Mouse (Mus musculus) T-cell, adult 2 months (primary cell): ENCODE data around the gene Mex3d.
"Not testable (repeated sequence)": the region's sequence is repeated elsewhere in the genome, so short reads cannot be mapped to it uniquely, and the experiment has no call there.

ENCODE experiments used
- DNase-seq: peaks from one replicate; pipeline ENCODE4 v3.0.0; 2022; ENCODE audit warnings: low spot score

Mex3d gene

DNA sequence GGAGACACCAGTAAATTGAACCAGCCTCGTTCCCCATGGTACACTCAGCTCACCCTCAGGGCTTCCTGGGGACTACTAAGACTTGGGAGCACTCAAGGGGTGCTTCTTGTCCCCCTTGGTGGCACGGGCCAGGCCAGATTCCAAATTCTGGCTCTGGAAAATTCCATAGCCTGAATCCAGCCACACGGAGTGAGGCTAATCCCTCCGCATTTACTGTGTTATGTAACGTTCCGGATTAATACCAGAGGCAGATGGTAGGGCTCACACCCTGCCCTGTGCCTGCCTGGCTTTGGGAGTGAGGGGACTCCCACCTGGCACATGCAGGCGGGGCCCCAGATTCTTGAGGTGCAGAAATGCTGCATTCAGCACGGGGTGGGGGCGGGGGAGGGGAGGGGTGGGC lies 32.0 kb downstream of the Mex3d start:
- DNase-seq = no peak

DNA sequence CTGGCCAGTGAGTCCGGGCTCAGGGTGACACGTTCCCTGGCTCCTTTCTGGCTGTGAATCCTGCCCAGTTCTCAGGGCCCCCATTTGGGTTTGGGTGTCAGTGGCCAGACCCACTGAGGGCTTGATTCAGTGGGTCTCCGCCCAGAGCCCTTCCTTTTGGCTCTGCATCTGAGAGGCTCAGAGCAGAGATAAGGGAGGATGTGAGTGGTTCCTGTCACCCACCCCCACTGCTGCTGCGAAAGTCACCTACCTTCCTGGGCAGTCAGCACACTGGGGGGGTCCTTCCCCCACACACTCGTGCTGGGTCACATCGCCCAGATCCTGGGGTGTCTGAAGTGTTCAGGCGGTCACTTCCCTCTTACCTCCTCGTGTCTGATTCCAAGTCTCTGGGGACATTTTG lies 34.7 kb downstream of the Mex3d start:
- DNase-seq = no peak

DNA sequence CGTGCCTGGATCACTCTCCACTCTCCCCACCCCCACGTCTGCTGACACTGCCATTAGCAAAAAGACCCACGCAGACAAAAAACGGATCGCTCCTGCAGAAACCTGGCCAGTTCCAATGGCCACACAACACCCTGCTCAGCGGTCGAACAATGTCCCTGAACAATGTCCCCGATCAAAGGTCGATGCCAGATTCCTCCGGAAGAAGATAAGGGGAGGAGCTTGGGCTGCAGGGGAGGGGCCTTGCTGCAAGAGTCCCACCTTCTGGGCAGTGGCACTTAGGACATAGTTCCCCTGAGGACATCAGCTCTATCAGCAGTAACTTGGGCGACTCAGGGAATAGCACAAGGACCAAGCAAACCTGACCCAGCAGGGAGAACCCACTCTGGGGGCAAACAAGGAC lies 35.6 kb downstream of the Mex3d start:
- DNase-seq = no peak

DNA sequence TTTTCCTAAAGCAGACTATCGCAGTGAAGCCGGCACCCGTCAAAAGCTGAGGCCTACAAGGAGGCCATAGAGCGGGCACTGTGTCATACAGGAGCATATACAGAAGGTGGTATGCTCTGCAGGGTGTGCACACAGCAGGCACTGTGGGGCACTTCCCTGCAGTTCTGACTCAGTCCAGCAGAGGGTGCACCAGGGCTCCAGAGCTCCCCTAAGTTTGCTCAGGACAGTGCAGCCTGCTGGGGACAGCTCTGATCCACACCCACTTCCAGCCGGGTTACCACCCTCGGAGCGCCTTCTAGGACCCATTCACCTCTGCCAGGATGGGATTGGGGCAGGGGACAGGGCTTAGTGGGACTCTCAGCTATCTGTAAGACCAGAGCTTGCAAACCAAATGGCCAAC lies 37.2 kb downstream of the Mex3d start:
- peak; percentile 74 for DNase-seq

DNA sequence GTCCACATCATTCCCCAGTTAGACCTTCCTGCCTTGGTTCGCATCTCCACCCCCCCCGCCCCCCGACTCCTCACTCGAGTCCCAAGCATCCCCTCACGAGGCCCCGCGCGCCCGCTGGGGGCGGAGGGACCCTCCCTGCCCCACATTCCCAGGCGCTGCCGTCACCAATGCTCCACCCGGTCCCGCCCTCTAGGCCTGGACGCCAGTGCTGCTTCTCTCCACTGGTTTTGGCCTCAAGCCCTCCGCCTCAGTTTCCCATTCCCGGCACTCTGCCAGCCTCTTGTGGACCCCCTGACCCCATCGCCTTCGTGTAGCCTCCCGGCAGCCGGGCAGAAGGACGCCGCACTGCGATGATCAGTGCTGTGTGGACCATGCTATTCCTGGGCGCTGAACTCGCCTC lies 38.5 kb downstream of the Mex3d start:
- DNase-seq = no peak

DNA sequence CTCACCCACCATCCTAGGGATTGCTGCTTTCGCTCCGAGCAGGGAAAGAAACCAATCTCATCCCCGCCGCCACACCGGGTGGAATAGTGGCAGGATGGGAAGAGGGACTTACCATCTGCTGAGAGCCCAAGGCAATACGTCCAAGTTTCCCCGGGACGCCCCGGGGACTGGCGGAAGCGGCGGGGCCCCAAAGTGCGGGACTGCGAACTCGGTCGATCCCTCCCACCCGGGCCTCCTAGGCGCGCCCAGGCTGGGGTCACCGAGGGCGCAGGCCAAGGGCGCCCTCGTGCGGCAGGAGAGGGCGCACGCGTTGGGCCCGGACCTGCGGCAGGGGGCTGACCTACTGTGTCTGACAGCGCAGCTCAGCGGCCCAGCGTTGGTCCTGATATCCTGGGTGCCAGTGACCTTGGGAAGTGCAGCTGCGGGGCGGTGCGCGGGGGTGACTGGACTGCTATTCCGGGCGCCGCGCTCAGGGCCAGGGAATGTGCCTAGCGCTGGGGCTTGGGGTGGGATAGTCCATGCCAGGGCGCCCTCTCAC lies 39.1 kb downstream of the Mex3d start, which contains the start of gene Adamtsl5:
Gene Adamtsl5 (minus strand): TSS at position 169 of the 538 bp plus-strand sequence.
- peak; percentile 75 for DNase-seq

DNA sequence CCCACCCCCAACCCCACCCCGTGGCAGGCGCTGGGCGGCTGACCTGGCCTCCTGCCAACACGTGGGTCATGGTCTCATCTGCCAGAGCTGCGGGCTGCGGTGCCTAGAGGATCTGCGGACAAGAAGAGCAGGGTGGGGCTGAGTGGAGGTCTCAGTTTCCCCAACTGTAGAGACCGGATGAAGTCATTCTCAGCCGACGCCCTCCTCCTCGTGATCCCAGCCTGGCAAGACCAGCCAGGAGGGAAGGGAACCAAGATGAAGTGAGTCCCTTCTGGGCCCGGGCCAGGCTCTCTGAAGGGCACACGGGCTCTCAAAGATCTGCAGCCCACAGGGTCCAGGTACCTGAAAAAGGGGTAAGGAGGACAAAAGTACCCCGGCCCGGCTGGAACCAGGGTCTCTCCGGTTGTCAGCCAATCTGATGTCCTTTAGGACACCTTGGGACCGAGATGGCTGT lies 39.9 kb downstream of the Mex3d start:
- no peak for DNase-seq

DNA sequence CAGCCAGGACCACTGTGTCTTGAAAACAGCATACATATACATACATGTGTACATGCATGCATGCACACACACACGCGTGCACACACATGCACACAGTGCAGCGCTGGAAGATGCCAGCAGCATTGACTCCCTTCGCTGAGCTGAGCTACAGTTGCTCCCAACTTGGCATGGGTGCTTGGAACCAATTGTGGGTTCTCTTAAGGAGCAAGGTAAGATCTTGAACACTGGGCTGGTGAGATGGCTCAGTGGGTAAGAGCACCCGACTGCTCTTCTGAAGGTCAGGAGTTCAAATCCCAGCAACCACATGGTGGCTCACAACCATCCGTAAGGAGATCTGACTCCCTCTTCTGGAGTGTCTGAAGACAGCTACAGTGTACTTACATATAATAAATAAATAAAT lies 41.5 kb downstream of the Mex3d start:
- not testable (repeated sequence) for DNase-seq

DNA sequence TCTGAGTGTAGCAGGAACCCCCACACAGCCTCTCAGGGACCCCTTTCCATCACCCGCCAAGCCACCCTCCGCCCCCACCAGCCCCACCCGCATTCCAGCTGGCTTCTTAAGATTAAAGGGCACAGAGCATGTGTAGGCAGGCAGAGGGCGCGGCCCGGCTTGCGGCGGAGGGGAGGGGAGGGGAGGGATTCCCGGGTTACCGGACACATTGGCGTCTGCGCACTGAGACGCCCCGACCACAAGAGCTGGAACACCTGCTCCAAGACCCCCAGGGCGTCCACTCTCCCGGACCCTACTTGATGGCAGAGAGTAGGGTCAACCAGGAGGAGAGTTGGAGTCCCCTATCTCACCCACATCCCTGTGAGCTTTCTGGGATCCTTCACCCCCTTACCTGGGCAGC lies 42.3 kb downstream of the Mex3d start:
- no peak for DNase-seq

DNA sequence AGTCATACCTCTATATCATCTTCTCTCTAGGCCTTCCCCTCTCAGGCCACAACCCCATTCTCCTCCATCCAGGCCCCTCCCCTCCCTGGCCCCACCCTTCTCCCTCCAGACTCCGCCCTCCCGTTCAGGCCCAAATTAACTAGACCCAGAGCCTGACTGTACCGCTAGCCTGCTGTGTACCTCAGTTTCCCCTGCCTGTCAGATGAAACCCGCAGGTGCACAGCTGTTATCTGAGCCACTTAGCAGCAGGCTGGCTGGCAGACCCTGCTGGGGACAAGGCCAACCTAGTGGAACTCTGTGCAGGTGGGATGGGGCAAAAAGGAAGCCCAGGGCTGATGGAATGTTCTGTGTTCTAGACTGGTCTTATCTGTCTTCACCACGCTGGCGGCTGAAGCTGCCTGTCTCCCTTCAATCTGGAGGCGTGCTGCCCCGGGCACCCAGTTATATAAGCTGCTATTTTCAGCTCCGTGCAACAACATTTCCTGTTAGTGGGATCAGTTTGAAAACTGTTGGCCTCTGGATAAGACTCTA lies 43.3 kb downstream of the Mex3d start:
- no peak for DNase-seq

DNA sequence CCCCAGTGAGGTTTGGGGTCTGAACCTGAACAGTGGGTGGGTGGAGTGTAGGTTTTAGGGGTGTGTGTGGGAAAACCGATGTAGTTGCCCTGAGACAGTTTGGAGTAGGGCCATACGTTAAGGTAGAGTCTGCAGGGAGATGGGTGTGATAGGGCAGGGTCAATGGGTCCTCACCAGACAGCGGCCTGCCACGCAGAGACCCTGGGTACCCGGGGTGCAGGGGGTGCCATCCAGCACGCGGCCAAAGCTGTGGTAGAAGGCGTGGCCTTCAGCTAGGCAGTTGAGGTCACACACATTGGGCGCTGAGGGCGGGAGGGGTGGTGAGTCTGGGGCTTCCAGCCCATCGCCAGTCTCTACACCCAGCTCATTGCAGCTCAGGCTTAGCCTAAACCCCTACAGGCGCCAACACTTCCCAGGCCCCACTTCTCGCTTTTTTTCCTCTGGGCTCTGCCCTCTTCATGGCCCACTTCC lies 44.0 kb downstream of the Mex3d start:
- DNase-seq = no peak

DNA sequence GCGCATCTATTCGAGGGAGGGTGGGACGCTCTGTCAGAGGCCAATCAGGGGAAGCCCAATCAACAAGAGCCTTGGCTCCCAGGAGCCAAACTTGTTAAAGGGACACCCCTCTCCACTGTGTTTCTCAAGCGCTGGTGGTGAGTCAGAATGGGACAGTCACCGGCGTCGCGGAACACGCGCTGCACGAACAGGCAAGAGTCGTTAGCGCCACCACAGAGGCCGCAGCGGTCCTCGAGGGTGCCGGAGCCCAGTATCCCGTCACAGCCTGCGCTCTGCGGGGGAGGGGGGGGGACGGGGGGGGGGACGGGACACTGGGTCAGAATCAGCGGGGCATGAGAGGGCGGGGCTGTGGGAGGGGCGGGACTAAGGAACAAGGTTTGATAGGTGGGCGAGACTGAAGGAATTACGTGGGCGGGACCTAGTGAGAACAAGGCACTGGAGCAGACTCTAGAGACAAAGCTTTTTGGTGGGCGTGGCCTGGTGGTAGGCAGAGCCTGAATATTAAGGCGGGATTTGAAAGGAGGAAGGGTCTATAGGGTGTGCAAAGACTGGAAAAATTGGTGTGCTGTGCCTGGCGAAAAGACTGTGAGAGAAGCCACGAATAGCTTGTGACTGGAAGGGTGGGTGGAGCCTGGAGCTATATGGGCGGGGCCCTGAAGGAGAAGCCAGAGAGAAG lies 44.6 kb downstream of the Mex3d start:
- peak; percentile 61 for DNase-seq

DNA sequence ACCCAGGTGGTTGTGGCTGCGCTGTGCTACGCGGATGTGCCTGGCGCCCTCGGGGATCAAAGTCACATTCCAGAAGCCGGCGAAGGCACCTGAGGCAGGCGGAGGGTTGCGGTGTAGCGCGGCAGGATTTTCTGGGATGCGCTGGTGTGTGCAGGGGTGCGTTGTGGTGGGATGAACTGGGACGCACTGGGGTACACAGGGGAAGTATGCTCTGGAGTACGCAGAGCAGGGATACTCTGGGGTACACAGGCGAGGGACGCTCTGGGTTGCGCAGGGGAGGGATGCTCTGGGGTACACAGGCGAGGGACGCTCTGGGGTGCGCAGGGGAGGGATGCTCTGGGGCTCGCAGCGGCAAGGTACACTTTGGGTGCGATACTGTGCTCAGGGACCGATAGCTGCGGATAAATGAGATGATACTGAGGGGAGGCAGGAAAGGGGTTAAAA lies 45.1 kb downstream of the Mex3d start:
- no peak for DNase-seq

DNA sequence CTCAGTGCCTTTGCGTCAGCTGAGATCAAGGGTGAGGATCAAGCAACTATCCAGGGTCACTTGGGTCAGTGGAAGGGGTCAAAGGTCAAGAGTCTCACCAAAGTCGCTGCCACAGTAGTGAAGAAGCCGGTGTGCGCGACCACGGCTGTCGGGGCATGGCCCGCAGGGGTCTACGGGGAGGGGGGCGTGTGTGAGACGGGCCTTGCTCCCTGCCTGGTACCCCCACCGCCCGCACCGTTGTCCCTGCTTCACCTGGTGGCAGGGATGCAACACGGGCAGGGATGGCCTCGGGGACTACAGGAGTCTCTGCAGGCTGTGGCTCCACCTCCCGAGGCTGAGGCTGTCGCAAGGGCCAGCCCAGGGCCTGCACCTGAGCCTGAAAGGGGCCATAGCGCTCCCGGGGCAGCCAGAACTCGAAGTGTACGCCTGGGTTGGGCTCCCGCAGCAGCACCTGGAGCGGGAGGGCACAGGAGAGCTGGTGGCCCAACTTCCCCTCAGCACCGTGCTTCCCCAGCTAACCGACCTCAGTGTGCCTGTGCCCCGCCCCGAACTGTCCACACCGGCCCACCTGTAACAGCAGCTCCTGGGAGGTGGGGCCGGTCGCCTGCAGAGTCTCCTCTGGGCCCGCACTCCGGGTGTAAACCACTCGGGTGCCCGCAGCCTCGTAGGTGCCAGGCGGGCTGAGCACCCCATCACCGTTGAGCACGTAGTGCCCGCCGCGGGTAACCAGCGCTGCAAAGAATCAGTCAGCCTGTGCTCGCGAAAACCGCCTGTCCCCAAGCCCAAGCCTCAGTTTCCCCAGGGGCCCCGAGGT lies 45.8 kb downstream of the Mex3d start:
- DNase-seq = no peak

DNA sequence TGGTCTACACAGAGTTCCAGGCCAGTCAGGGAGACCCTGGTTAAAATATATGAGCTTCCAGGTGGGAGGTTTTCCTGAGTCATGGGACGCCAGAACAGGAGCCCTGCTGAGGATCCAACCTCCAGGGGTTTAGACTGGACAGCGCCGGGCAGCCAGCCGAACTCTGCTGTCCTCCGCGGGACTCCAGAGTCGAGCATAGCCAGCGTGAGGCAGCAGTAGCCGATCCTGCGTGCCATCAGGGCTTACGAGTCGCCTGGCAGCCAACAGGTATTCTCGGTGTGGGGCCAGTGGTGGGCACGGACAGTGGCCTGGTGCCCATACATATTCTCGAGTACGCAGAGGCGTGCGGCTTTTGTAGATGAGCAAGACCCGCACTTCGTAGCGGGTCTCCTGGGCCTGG lies 46.4 kb downstream of the Mex3d start:
- DNase-seq = no peak

DNA sequence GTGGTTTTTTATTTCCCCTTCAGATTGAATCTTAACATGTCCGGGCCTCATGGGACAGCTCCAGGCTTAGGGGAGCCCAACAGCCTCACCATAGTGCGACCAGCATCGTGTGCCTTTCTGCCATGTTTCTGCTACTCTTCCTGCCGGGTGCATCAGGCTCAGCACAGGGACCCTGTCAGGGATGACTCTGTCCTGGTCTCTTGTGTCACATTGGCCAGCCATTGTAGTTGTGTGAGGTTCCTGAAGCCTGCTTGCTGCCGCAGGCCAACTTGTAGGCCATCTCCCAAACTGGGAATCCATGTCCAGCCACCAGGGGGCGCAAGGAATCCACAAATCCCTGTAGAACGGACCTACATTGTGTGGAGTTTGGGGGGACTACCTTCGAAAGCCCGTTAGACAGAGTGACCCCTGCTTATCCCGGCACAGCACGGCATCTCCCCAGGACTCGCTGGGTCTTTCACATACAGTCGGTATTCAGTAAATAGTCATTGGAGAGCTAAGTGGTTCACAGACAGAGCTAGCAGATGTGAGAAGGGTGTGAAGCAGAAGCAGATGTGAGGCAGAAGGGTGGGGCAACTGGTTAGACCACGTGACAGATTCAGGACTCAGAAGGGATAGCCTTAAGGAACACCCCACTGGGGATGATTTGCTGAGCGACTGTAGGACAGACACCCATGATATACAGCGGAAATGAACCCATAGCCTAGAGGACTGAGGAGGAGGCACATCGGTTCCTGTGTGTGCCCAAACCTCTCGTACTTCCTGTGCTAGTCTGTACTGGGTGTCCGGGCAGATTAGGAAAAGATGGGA lies 47.3 kb downstream of the Mex3d start:
- peak; percentile 69 for DNase-seq

DNA sequence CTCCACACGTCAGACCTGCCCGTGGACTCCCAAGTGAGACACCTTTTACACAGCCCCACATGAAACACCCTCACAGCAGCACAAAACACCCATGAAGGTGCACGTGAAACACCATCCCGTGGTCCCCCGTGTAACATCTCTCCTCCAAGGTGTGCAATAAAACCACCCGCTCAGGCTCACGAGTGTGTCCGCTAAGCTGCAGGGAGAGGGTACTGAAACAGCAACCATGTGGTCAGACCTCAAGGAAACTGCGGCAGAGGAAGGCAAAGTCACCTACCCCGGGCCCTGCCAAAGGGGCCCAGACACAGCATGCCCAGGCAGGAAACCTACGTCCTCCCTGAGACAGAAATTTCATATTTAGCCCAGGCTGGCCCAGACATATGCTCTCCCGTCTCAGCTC lies 51.2 kb downstream of the Mex3d start:
- no peak for DNase-seq

DNA sequence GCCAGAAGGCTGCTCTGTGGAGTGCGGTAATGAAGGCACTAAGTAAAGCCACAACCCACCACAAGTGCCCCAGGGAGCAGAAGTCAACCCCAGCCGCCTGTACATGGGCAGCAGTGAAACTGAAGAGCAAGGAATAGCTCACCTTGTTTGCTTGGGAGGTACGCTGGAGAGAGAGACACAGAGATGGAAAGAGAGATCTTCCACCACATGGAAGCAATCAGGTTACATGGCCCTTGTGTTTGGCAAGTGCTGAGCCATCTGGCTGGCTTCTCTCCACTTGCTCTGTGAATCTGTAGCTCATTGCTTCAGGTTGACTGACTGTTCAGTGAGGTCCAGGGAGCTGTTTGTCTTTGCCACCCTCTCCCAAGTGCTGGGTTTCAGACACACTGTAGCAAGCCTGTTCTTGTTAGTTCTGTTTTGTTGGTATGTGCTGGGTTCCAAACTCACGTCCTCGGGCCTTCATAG lies 54.9 kb downstream of the Mex3d start:
- no peak for DNase-seq

DNA sequence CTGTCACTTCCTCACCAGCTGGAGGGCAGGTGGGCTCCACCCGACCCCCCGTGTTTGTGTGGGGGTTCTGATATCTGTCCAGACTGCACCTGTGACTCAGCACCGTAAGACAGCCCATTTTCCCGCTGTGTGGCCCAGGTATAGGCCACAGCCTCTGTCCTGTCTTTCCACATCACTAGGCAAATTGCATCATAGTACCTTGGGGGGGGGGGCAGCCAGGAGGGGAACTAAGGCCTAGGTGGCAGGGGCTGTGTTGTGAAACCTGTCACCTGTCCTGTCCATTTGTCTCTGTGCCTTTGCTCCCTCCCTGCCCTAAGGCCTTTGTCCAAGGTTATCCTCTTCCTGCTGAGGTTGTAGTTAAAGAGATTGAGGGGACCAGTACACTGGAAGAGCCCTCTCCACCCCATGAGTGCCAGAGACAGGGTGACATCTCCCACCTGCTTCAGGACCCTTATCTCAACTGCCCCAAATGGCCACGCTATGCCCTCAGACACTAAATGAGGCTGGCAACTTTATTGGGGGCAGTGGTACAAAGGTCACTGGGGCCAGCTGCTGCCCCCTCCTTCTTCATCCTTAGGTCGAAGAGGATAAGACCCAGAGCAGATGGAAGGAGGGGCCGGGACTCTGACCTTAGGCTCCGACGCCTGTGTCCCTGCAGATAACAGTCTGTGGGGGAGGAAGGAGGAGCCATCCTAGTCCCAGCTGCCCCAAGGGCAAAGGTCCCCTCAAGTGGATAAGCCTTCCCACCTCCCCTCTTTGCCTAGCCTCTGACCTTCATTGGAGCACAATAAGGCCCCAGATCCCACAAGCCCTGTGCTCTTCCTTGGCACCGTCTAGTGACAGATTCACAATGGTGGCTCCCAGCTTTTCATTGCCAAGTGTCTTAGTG lies 55.6 kb downstream of the Mex3d start:
- DNase-seq = no peak

DNA sequence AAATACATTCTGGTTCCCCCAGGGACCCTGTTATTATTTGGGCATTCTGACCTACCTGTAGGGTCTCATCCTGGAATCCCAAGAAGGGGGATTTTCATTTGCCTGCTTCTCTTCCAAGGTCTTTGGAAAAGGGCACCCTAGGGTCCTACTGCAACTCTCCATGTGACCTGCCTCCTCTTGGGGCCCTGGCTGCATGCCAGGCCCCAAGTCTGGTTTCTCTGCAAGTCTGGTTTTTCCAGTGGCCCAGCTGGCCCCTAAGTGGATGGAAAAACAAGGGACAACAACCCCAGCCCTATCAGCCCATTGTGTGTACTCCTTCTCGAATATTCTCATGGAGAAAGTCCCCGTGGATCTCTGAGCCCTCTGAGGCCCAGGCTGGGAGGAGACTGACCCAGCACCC lies 56.6 kb downstream of the Mex3d start:
- no peak for DNase-seq
